Mouse (Mus musculus) G1E (cell line): ENCODE measurements around the gene Lce3e. TPM values are rescaled to one million over a fixed set of nuclear protein-coding genes. Genes with fewer than 3 reads are reported as not detected.

ENCODE experiments used
- ATAC-seq: 2 replicates; pipeline ENCODE4 v1.8.0; 2016; ENCODE audit warnings: mild to moderate bottlenecking; ENCODE audit not compliant: insufficient number of reproducible peaks, poor library complexity, low FRiP score, severe bottlenecking; ENCODE audit errors: extremely low read depth
- DNase-seq: peaks from one replicate; pipeline ENCODE4 v3.0.0; 2012; ENCODE audit warnings: low spot score
- H3K27me3 ChIP-seq: 2 replicates; pipeline ENCODE4 v1.6.1; 2012; ENCODE audit warnings: mild to moderate bottlenecking, low read length, inconsistent platforms; ENCODE audit not compliant: insufficient read depth
- H3K36me3 ChIP-seq: replicated peaks from 2 replicates; pipeline ENCODE3; 2012; ENCODE audit warnings: mild to moderate bottlenecking, inconsistent platforms
- H3K4me1 ChIP-seq: 2 replicates; pipeline ENCODE4 v1.6.1; 2012; ENCODE audit warnings: low read depth, low read length, inconsistent platforms, mixed read lengths; ENCODE audit not compliant: insufficient read depth
- H3K4me3 ChIP-seq: 2 replicates; pipeline ENCODE4 v1.5.1; 2012; ENCODE audit warnings: low read depth, mild to moderate bottlenecking, inconsistent platforms, low read length, moderate library complexity, mixed read lengths
- H3K9me3 ChIP-seq: replicated peaks from 2 replicates; pipeline ENCODE4 v1.6.1; 2012; ENCODE audit warnings: inconsistent platforms
- CTCF ChIP-seq: IDR thresholded peaks from 2 replicates; pipeline ENCODE4 v1.5.1; 2012; ENCODE audit warnings: low read depth, low read length, inconsistent platforms, mixed read lengths
- GATA1 ChIP-seq: IDR thresholded peaks from 2 replicates; pipeline ENCODE4 v1.6.1; 2012; ENCODE audit warnings: borderline replicate concordance, low read length, inconsistent platforms, mixed read lengths
- GATA2 ChIP-seq: IDR thresholded peaks from 2 replicates; pipeline ENCODE4 v1.6.1; 2012; ENCODE audit warnings: low read depth, low read length, inconsistent platforms, borderline replicate concordance
- POLR2AphosphoS5 ChIP-seq: IDR thresholded peaks from 2 replicates; pipeline ENCODE4 v1.6.1; 2012; ENCODE audit warnings: low read depth, low read length, inconsistent platforms; ENCODE audit not compliant: insufficient replicate concordance
- TAL1 ChIP-seq: conservative IDR thresholded peaks from 2 replicates; pipeline ENCODE4 v1.6.1; 2012; ENCODE audit warnings: low read depth, low read length, inconsistent platforms, mixed read lengths
- polyA plus RNA-seq: library from polyadenylated mRNA; stranded (reverse); fragments of >175 nt; gene quantifications from 2 replicates; pipeline ENCODE4 v1.2.3, GENCODE M21; 2012
- total RNA-seq, 2 experiments: library from RNA; stranded (forward) in 1 of 2; stranded (reverse) in 1 of 2; fragments of 200-1000 nt in 1 of 2; fragments of >200 nt in 1 of 2; fragmentation: Nextera tagmentation in 1 of 2; gene quantifications; 2 replicates each; pipeline ENCODE4 v1.2.3; 2014 to 2017

The Lce3e gene
- total and polyA plus RNA-seq, 3 experiments = not detected

GRCm38 (mm10) chr3:92978484-92978883, 11.6 kb downstream of the Lce3e start:
- H3K4me3 ChIP-seq = no peak overlapping the region
- H3K4me1 ChIP-seq = no peaks in the 10 kb centered on the region
- ATAC-seq (no peak), DNase-seq (no peak)
- H3K27me3 ChIP-seq = no peaks in the 10 kb centered on the region
- H3K36me3 ChIP-seq = no peaks in the 10 kb centered on the region
- no peak for TF ChIP-seq GATA2
- no peak for TF ChIP-seq POLR2AphosphoS5
- TF ChIP-seq GATA1 = no peak
- TF ChIP-seq TAL1 = no peak
- H3K9me3 ChIP-seq = no peaks in the 10 kb centered on the region

GRCm38 (mm10) chr3:92991926-92992325, 25.1 kb downstream of the Lce3e start, which contains the start of gene Lce3f:
TSS of gene Lce3f (plus strand) at chr3:92992226.
- no peak for ATAC-seq
- Histone ChIP-seq H3K4me3 (no peak within 1 kb of the TSS), H3K9me3 (0 out of 2 replicates have a peak, but pooled peaks cover 2% of the 10 kb centered on the region), H3K36me3 (no peaks in the 10 kb centered on the region), H3K27me3 (no peaks in the 10 kb centered on the region), H3K4me1 (no peaks in the 10 kb centered on the region)
- no peak for DNase-seq
- TF ChIP-seq POLR2AphosphoS5 (no peak), TAL1 (no peak), GATA2 (no peak), CTCF (no peak), GATA1 (no peak)

GRCm38 (mm10) chr3:92998691-92999090, 31.8 kb downstream of the Lce3e start:
- no peak overlapping the region for H3K4me3 ChIP-seq
- no peaks in the 10 kb centered on the region for H3K4me1 ChIP-seq
- DNase-seq (no peak), ATAC-seq (peak; percentile 40; the same call in 1 of the 2 replicates)
- H3K27me3 ChIP-seq = no peaks in the 10 kb centered on the region
- H3K36me3 ChIP-seq = no peaks in the 10 kb centered on the region
- H3K9me3 ChIP-seq = peaks cover 2% of the 10 kb centered on the region; the same call in 1 of the 2 replicates
- TF ChIP-seq TAL1 (no peak), POLR2AphosphoS5 (no peak), GATA2 (no peak), GATA1 (no peak), CTCF (0 out of 2 replicates have a peak, but pooled peaks have one; percentile 4)

GRCm38 (mm10) chr3:93000621-93001020, 33.8 kb downstream of the Lce3e start:
- no peaks in the 10 kb centered on the region for H3K36me3 ChIP-seq
- no peak for TF ChIP-seq GATA1
- TF ChIP-seq POLR2AphosphoS5 = no peak
- TF ChIP-seq TAL1 = no peak
- TF ChIP-seq CTCF = no peak
- TF ChIP-seq GATA2 = no peak
- H3K4me1 ChIP-seq = no peaks in the 10 kb centered on the region
- no peaks in the 10 kb centered on the region for H3K27me3 ChIP-seq
- no peak overlapping the region for H3K4me3 ChIP-seq
- peaks cover 2% of the 10 kb centered on the region; the same call in 1 of the 2 replicates for H3K9me3 ChIP-seq
- DNase-seq = no peak
- no peak for ATAC-seq

GRCm38 (mm10) chr3:93002843-93003242, 36.0 kb downstream of the Lce3e start:
- Histone ChIP-seq H3K4me3 (no peak overlapping the region), H3K27me3 (no peaks in the 10 kb centered on the region), H3K36me3 (no peaks in the 10 kb centered on the region), H3K9me3 (peaks cover 2% of the 10 kb centered on the region; the same call in 1 of the 2 replicates), H3K4me1 (no peaks in the 10 kb centered on the region)
- DNase-seq (no peak), ATAC-seq (no peak)
- no peak for TF ChIP-seq TAL1
- no peak for TF ChIP-seq GATA2
- no peak for TF ChIP-seq CTCF

- Histone ChIP-seq H3K9me3 (peaks cover 24% of the 10 kb centered on the region), H3K4me1 (no peaks in the 10 kb centered on the region), H3K4me3 (no peak overlapping the region), H3K27me3 (no peaks in the 10 kb centered on the region), H3K36me3 (no peaks in the 10 kb centered on the region)
- no peak for TF ChIP-seq CTCF
- no peak for TF ChIP-seq GATA1
- no peak for TF ChIP-seq GATA2
- no peak for TF ChIP-seq TAL1
- no peak for TF ChIP-seq POLR2AphosphoS5
- DNase-seq (no peak), ATAC-seq (no peak)
These were observed 47.5 kb downstream of the Lce3e start for GRCm38 (mm10) chr3:93014378-93014801.

GRCm38 (mm10) chr3:93014871-93015270, 48.0 kb downstream of the Lce3e start:
- Histone ChIP-seq H3K9me3 (peaks cover 24% of the 10 kb centered on the region), H3K27me3 (no peaks in the 10 kb centered on the region), H3K4me1 (no peaks in the 10 kb centered on the region), H3K36me3 (no peaks in the 10 kb centered on the region), H3K4me3 (no peak overlapping the region)
- DNase-seq (no peak), ATAC-seq (no peak)
- no peak for TF ChIP-seq POLR2AphosphoS5
- no peak for TF ChIP-seq CTCF
- TF ChIP-seq GATA2 = no peak
- no peak for TF ChIP-seq TAL1
- no peak for TF ChIP-seq GATA1
